Mouse (Mus musculus): ENCODE measurements at regions not wholly inside any gene's neighbourhood (a gene's known extent, or its start where the extent isn't known, plus 50 kb on each side); places are given as distances from the start of the nearest gene placed in this dataset.
"Not testable (repeated sequence)": the region's sequence is repeated elsewhere in the genome, so short reads cannot be mapped to it uniquely, and the experiment has no call there.

- no peak for DNase-seq (ENCODE audit: low spot score in 2 of 2)
Measured at GRCm38 (mm10) chr15:90397691-90398377, 173.7 kb downstream of the Alg10b start.

GRCm38 (mm10) chr15:90400326-90401280 lies 176.5 kb downstream of the Alg10b start:
- DNase-seq (ENCODE audit: low spot score in 2 of 2) = no peak

- DNase-seq (ENCODE audit: low spot score in 2 of 2) = peak; percentile 19 to 61
Measured at GRCm38 (mm10) chr15:90420776-90421175, 196.7 kb downstream of the Alg10b start.

- no peak for DNase-seq (ENCODE audit: low spot score in 2 of 2)
Measured at GRCm38 (mm10) chr15:90422122-90422614, 198.1 kb downstream of the Alg10b start.

GRCm38 (mm10) chr15:90431048-90431447 lies 206.9 kb downstream of the Alg10b start:
- DNase-seq (ENCODE audit: low spot score in 2 of 2) = not testable (repeated sequence)

- no peak for DNase-seq (ENCODE audit: low spot score in 2 of 2)
Measured at GRCm38 (mm10) chr15:90432154-90432553, 208.0 kb downstream of the Alg10b start.

- DNase-seq (ENCODE audit: low spot score in 2 of 2) = no peak
Measured at GRCm38 (mm10) chr15:90435286-90435685, 211.2 kb downstream of the Alg10b start.

Data from urinary bladder, postnatal 4 days (tissue).